Mouse (Mus musculus) olfactory bulb, adult 2 months (tissue): Measurements from ENCODE around the gene Alcam.

Source experiments
- CTCF ChIP-seq: fragments of 200-500 bp; IDR thresholded peaks from 2 replicates; pipeline ENCODE4 v1.5.1; 2012; ENCODE audit warnings: low read depth, mild to moderate bottlenecking, low read length, moderate library complexity; ENCODE audit not compliant: insufficient read depth
- POLR2A ChIP-seq: fragments of 200-500 bp; IDR thresholded peaks from 2 replicates; pipeline ENCODE4 v1.6.1; 2012; ENCODE audit warnings: mild to moderate bottlenecking, low read depth, low read length, moderate library complexity; ENCODE audit not compliant: insufficient read depth

- no peak for TF ChIP-seq POLR2A
- TF ChIP-seq CTCF, result no peak
These were observed 10.7 kb upstream of the Alcam start for GRCm38 (mm10) chr16:52464597-52464996.
